27 mouse cellular contexts compared by ENCODE assay signal in the genomic region with DNA sequence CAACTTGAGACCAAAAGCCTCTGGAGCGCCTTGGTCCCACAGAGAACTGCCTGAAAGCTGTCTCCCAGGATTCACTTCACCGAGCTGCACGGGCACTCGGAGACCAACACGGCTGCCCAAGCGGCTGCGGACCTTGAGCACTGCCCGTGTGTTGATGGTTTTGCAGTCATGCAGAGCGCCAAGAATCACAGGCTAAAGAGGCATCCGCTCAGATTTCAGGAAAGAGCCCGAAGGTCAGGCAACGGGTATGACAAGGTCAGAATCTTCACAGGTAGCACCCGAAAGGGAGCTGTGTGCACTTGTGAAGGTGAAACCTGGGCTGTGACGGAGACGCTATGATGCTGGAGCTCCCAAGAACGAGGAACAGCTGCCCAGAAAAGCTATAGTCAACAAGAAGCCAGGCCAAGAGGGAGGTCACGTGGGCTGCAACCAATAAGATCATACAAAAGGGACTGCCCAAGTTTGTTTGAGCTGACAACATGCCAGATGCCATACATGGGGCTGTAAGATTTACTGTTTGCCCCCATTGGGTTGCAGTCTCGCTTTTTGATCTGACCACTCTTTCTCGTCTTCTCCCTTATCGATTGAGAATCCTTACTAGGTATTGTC. TPM values are rescaled to one million over a fixed set of nuclear protein-coding genes. Genes with fewer than 3 reads are reported as not detected.
DNase-seq lines count a peak whose midpoint lies in the region; ATAC-seq and TF ChIP-seq lines count a peak whose summit lies in the region.
"Had no signal": no experiment of that assay in that cellular context is flagged by ENCODE, and none has a peak within 500 bp of the region (broad histone marks: within the 10 kb centered on the region; RNA-seq: fewer than 3 reads in every experiment).

No protein-coding gene starts in this region.

- 59% methylated on average over 20 of the region's 20 CpGs for WGBS in kidney, embryonic 16.5 days

- H3K36me3 ChIP-seq in kidney, embryonic 16.5 days (ENCODE audit: insufficient read depth, low read length): no peaks in the 10 kb centered on the region
- H3K36me3 ChIP-seq: embryonic facial prominence, embryonic 10.5 days; hindbrain, embryonic 12.5 days; limb, embryonic 15.5 days; liver, embryonic 15.5 days; midbrain, embryonic 15.5 days; neural tube, embryonic 13.5 days had no signal

- H3K4me2 ChIP-seq in kidney, embryonic 16.5 days (replicated peaks; ENCODE audit: low read depth, low read length): peak overlapping the region; percentile 42
- H3K4me2 ChIP-seq: hindbrain, embryonic 12.5 days; limb, embryonic 15.5 days; liver, embryonic 15.5 days; midbrain, embryonic 15.5 days; neural tube, embryonic 13.5 days had no signal

- TF ChIP-seq CTCF in gastrocnemius, adult 2 months (IDR thresholded peaks at IDR 0.05): no peak

- peak overlapping the region; percentile 32 for H3K4me3 ChIP-seq in gastrocnemius, adult 2 months
- peak overlapping the region; percentile 15; the same call in 1 of the 2 replicates for H3K4me3 ChIP-seq in kidney, embryonic 16.5 days (ENCODE audit: low read length)
- H3K4me3 ChIP-seq: embryonic facial prominence, embryonic 10.5 days; hindbrain, embryonic 12.5 days; limb, embryonic 15.5 days; liver, embryonic 15.5 days; midbrain, embryonic 15.5 days; myocyte; neural tube, embryonic 13.5 days had no signal

- no peaks in the 10 kb centered on the region for H3K9me3 ChIP-seq in kidney, embryonic 16.5 days (ENCODE audit: low read length)
- H3K9me3 ChIP-seq: embryonic facial prominence, embryonic 10.5 days; hindbrain, embryonic 12.5 days; limb, embryonic 15.5 days; liver, embryonic 15.5 days; midbrain, embryonic 15.5 days; neural tube, embryonic 13.5 days had no signal

- H3K27ac ChIP-seq in gastrocnemius, adult 2 months: peak overlapping the region; percentile 49
- 0 out of 2 replicates have a peak overlapping the region, but pooled peaks have one; percentile 3 for H3K27ac ChIP-seq in kidney, embryonic 16.5 days (ENCODE audit: low read length)
- H3K27ac ChIP-seq: embryonic facial prominence, embryonic 10.5 days; hindbrain, embryonic 12.5 days; limb, embryonic 15.5 days; liver, embryonic 15.5 days; midbrain, embryonic 15.5 days; neural tube, embryonic 13.5 days had no signal

- H3K27me3 ChIP-seq in kidney, embryonic 16.5 days (ENCODE audit: insufficient read depth, low read length): no peaks in the 10 kb centered on the region
- H3K27me3 ChIP-seq: hindbrain, embryonic 12.5 days; limb, embryonic 15.5 days; liver, embryonic 15.5 days; midbrain, embryonic 15.5 days; neural tube, embryonic 13.5 days had no signal

- peaks cover 15% of the 10 kb centered on the region; the same call in 1 of the 2 replicates for H3K4me1 ChIP-seq in kidney, embryonic 16.5 days (ENCODE audit: insufficient read depth, low read length)
- H3K4me1 ChIP-seq: liver, embryonic 15.5 days had no signal

- H3K9ac ChIP-seq in kidney, embryonic 16.5 days (replicated peaks; ENCODE audit: low read length): no peak overlapping the region
- H3K9ac ChIP-seq: hindbrain, embryonic 12.5 days; limb, embryonic 15.5 days; liver, embryonic 15.5 days; midbrain, embryonic 15.5 days; neural tube, embryonic 13.5 days had no signal

- DNase-seq in gastrocnemius, adult 2 months: no peak
- DNase-seq in gastrocnemius, postnatal 25 days: no peak
- peak; percentile 53 for DNase-seq in kidney, adult 18-20 months
- peak; percentile 56 to 75 for DNase-seq in kidney, postnatal 4 days
- DNase-seq in adrenal gland, postnatal 10 days: no peak
- DNase-seq: adrenal gland, postnatal 25 days; cerebellum, adult 9-10 months; layer of hippocampus, adult 9-11 months; left cerebral cortex, postnatal 4 days; thymus, postnatal 14 days had no signal

- peak; percentile 78; the same call in 1 of the 2 replicates for ATAC-seq in kidney, embryonic 16.5 days (ENCODE audit: low FRiP score, low TSS enrichment)
- ATAC-seq in monocyte, adult 5-6 weeks (replicated peaks; ENCODE audit: insufficient number of reproducible peaks, low FRiP score, low TSS enrichment, poor library complexity, severe bottlenecking): no peak
- ATAC-seq: forebrain, embryonic 16.5 days; midbrain, embryonic 15.5 days had no signal

- intact Hi-C loops in gastrocnemius, adult 2 months (cut with DNase I): no loop called here

RNA-seq across cellular contexts. Expression of gene Abhd12b, which starts 19.2 kb away (rescaled TPM):
- total RNA-seq in gastrocnemius, adult 2 months (2021): not detected
- total RNA-seq in gastrocnemius, postnatal 25 days (2021): not detected
- polyA plus RNA-seq in kidney, embryonic 16.5 days (2015; fragmentation: Nextera tagmentation; extraction: Ambion mirVana): 0.05 and 0.17 TPM in 2 replicates
- total RNA-seq in adrenal gland, postnatal 10 days (2021): not detected
- not detected in 3 replicates for total RNA-seq in monocyte, adult 5-6 weeks (2017)
- total RNA-seq: adrenal gland, postnatal 25 days; gastrocnemius, postnatal 4 days; heart, adult 8-10 months; heart, postnatal 25 days; left cerebral cortex, postnatal 4 days; megakaryocyte-erythroid progenitor cell, adult 5-6 weeks had no signal
- polyA plus RNA-seq: embryonic facial prominence, embryonic 10.5 days; forebrain, embryonic 16.5 days; heart, embryonic 14.5 days; hindbrain, embryonic 12.5 days; large intestine, adult 2 months; liver, embryonic 15.5 days; myocyte; spleen, adult 2 months had no signal

RNA-seq across cellular contexts. Expression of gene Nin, which starts 21.2 kb away (rescaled TPM):
- 10 to 100 TPM; 23.6 to 24.6 TPM for total RNA-seq in gastrocnemius, adult 2 months (2021)
- total RNA-seq in gastrocnemius, postnatal 25 days (2021): 10 to 100 TPM; 20.4 to 20.9 TPM
- polyA plus RNA-seq in kidney, embryonic 16.5 days (2015; fragmentation: Nextera tagmentation; extraction: Ambion mirVana): 12.0 and 13.4 TPM in 2 replicates
- 10 to 100 TPM; 29.5 to 38.3 TPM for total RNA-seq in adrenal gland, postnatal 10 days (2021)
- 134 to 153 TPM (median 142 TPM) in 3 replicates for total RNA-seq in monocyte, adult 5-6 weeks (2017)

Comparison
In these comparisons a context has a peak if more than half of its experiments do, and no peak if none do; other contexts are left out.
1. DNase-seq: peak in kidney, adult 18-20 months (single experiment) and kidney, postnatal 4 days (2 of 2); none in gastrocnemius, adult 2 months (single experiment), gastrocnemius, postnatal 25 days (single experiment) and adrenal gland, postnatal 10 days (single experiment).